Mouse (Mus musculus): ENCODE measurements around the gene Gipc3.

Gene Gipc3

DNA sequence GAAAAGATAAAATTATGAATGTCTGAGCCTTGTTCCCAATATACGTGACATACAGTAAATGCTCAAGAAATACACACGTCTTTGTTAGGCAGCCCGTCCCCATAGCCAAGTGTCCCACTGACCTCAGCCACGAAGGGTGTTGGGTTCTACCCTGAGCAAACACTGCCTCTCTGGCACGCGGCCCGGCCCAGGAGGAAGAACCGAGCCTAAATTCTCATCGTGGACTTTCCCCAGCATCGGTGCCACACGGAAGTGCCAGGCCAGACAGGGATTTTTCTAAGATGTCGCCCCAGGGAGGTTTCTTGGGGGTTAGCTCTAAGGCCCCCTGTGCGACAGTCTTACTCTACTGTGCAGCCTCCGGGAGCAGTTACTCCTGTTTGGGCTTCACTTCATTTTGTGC, 53.3 kb downstream of the Gipc3 start:
- in situ Hi-C loops (cut with MboI; ENCODE audit: unreplicated experiment in 2 of 2): loop anchor here (5.0 kb wide), 3 partner anchors 43 to 93 kb away; partner anchors contain the start of gene Gipc3 (in 2 of the 2)

DNA sequence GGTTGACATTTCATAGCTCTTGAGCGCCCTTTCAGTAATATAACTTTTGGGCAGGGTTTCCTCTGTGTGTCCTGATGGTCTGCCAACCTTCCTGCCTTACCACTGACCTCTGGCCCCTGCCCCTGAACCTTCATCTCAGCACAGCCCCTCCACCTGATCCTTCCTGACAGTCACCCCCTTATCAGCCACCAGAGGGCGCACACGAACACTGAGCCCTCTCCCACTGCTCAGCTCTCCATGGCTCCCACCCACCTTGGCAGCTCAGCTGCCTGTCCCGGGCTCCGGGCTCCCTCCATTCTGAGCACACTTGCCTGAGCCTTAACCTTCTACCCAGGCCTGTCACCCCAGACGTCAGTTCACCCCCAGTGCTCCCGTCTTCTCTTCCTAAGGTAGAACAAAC, 53.8 kb downstream of the Gipc3 start:
- in situ Hi-C loops (cut with MboI; ENCODE audit: unreplicated experiment in 2 of 2): loop anchor here (5.0 kb wide), 3 partner anchors 42 to 92 kb away; partner anchors contain the start of gene Gipc3 (in 1 of the 2)

DNA sequence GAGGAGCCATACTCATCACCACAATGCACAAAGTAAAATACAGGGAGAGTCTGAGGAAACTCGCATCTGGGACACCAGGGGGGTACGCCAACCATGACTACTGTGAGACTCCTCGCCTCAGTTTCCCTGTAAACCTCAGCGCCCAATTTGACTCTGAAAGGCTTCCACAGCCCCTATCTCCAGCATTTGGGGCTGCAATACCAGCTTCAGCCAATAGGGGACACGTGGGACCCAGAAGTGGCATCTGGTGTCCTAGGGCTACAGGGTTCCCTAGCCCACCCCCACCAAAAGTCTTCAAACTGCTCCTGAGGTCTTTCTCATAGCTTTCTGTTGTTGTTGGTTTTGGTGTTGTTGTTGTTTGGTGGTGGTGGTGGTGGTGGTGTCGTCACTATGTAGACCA, 54.5 kb downstream of the Gipc3 start:
- in situ Hi-C loops (cut with MboI; ENCODE audit: unreplicated experiment in 2 of 2): loop anchor here (5.0 kb wide), 3 partner anchors 41 to 91 kb away; partner anchors contain the start of gene Gipc3 (in 1 of the 2)

DNA sequence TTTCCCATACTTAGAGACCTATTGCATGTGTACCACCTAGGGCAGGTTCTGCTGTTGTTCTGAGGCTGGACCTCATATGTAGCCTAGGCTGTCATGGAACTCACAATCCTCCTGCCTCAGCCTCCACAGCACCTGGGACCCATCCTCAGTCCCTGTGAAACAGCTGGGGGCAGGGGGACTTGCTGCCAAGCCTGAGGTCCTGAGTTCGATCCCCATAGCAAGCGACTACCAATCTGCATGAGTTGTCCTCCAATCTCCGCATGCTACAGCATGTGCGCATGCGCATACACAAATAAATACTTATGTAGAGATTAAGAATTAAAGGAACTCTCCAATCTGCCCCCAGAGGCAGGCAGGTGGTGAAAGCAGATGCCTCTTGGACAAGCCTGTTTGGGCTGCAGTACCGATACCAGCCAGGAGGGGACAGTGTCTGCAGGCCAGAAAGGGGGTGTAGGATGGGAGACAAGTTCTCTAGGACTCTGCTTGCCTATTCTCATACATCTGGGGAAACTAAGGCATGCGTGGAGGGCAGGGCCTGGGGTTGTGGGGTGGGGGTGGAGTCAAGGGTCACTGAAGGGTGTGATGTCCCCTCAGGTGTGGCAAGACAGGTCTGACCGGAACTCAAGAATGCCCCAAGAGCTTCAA, 55.4 kb downstream of the Gipc3 start:
- in situ Hi-C loops (cut with MboI; ENCODE audit: unreplicated experiment in 2 of 2): loop anchor here (5.0 kb wide), 3 partner anchors 40 to 90 kb away; partner anchors contain the start of gene Gipc3 (in 1 of the 2)

DNA sequence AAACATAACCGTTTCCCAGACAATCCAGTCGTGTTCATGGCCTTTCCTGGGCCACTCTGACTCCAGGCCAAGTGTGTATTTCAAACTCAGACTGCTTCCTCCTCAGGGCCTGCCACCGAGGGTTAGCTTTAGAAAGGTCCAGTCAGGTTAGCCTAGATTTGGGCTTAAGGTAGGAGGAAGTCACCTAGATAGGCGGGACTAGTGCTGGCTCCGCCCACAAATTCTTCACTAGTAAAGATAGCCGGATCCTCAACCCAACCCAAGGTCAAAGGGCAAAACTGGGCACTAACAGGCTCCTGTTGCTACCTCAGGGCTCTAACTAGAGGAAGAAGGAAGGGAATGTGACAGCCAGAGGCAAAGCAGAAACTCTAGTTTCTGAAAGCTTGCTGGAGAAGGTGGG, 56.5 kb downstream of the Gipc3 start:
- in situ Hi-C loops (cut with MboI; ENCODE audit: unreplicated experiment in 2 of 2): loop anchor here (5.0 kb wide), 3 partner anchors 39 to 89 kb away; partner anchors contain the start of gene Gipc3 (in 1 of the 2)

DNA sequence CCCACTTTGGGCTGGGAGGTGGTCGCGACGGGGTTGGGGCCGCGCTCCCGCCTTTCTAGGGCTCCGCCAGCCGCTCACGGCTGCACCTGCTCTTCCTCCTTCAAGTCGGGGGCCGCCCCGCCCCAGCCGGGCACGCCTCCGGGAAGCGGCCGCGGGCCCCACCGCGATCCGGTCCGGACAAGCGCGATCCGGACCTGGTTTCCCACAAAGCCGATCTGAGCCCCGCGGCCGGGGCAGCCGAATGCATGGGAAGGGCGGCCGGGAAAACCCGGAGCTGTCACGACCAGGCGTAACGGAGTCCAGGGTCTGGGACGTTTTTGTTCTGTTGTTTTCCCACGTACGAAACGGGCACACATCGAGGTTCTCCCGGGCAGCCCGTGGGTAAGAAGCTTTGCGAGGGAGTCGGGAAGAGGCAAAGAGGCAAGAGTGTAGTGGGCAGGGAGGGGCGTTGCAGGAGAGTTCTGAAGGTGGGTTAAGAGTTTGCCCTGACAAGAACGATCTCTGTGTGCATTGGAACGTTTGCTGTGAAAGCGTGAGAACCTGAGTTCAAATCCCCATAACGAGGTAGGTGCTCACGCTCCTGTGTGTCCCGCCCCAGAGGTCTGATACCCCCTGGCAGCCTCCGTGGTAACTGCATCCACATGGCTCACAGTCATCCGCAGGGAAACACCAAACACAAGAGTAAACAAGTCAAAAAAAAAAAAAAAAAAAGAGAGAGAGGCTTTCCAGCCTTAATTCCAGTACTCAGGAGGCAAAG, 57.2 kb downstream of the Gipc3 start:
- in situ Hi-C loops (cut with MboI; ENCODE audit: unreplicated experiment in 2 of 2): loop anchor here (5.0 kb wide), 3 partner anchors 39 to 89 kb away; partner anchors contain the start of gene Gipc3 (in 1 of the 2)
